Mouse (Mus musculus): ENCODE measurements around the gene Tmem39a.
A peak's percentile ranks its signal among the peaks of the same experiment; 100 is the strongest.

DNA sequence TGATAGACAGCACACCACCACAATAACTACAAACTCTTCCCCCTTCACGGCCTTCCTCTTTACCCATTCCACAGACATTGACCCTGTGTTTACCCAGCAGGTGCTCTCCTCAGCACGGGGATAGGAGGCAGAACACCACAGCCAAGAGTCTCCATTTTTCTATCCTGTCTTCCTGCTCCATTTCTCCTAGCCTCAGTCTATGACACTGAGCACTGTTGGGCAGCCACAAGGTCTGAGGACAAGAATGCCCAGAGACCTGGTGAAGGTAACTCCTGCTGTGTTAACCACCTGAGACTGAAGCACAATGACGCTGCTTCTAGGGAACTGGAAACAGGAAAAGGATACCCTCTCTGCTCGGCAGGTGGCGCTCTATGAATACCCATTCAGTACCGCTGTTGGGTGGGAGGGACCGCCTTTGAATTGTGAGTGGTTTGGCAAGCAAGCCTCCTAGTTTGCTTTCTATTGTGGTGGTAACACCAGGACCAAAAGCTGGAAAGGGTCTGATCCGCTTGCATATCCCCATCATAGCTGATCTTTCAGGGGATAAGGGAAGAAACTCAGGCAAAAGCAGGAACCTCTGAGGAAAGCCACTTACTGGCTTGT, 21.9 kb upstream of the Tmem39a start:
- no peak for TF ChIP-seq EP300 (IDR thresholded peaks at IDR 0.05; ENCODE audit: low read depth)
- TF ChIP-seq CTCF (IDR thresholded peaks at IDR 0.05; ENCODE audit: low read depth) = peak; percentile 93
